Mouse (Mus musculus) embryonic fibroblast, embryonic 13.5 days (primary cell): ENCODE results near the gene Dhrs7b. TPM values are rescaled to one million over a fixed set of nuclear protein-coding genes. Genes with fewer than 3 reads are reported as not detected.

Source experiments
- H3K27ac ChIP-seq: 2 replicates; pipeline ENCODE4 v1.5.1; 2012; ENCODE audit warnings: low read length, control low read depth, inconsistent platforms; ENCODE audit not compliant: insufficient read depth
- H3K4me1 ChIP-seq: 2 replicates; pipeline ENCODE4 v1.6.1; 2011; ENCODE audit warnings: low read length; ENCODE audit not compliant: control insufficient read depth, insufficient read depth
- H3K4me3 ChIP-seq: 2 replicates; pipeline ENCODE4 v1.5.1; 2011; ENCODE audit warnings: mild to moderate bottlenecking, control low read depth, low read length; ENCODE audit not compliant: insufficient read depth
- CTCF ChIP-seq: IDR thresholded peaks from 2 replicates; pipeline ENCODE4 v1.5.1; 2011; ENCODE audit warnings: mild to moderate bottlenecking, control low read depth, low read length, moderate library complexity, borderline replicate concordance; ENCODE audit not compliant: insufficient read depth
- POLR2A ChIP-seq: IDR thresholded peaks from 2 replicates; pipeline ENCODE4 v1.6.1; 2011; ENCODE audit warnings: low read depth, mild to moderate bottlenecking, control low read depth, low read length, moderate library complexity
- polyA plus RNA-seq: library from polyadenylated mRNA; stranded (reverse); fragments of >200 nt; gene quantifications from 2 replicates; pipeline ENCODE4 v1.2.4, GENCODE M21; 2011; ENCODE audit warnings: low read depth; ENCODE audit not compliant: missing spikeins, insufficient read length

Dhrs7b gene
- polyA plus RNA-seq, 1 experiment, result 19.8 TPM

DNA sequence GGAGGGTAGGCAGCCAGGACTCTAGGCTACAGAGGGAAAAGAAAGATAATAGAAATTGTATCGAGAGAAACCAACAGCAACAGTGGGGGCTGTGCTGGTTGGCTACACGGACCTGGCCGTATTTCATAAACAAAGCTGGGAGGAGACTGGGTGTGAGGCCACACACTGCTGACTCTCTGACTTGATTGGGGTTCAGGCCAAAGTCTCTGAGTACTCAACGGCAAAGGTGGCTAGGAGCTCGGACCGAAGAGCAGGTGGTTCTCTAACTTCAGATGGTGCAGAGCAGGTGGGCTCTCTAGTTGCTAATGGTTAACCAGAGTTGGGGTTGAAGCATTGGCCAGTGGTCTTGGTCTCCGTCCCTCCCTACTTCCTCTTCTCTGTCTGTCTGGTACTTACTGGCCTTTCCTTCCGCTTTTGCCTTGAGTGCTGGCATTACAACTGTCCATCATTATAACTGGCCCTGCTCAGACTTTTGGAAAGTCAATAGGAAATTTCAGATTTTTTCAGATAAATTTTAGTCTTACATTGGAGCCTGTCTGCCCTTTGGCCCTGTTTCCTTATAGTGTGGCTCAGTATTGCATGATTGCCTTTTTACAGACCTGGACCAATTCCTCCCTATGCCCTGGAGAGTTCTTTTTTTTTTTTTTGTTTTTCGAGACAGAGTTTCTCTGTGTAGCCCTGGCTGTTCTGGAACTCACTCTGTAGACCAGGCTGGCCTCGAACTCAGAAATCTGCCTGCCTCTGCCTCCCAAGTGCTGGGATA is 7.4 kb downstream of the Dhrs7b start:
- Histone ChIP-seq H3K4me1 (no peaks in the 10 kb centered on the region), H3K4me3 (no peak overlapping the region), H3K27ac (no peak overlapping the region)
- TF ChIP-seq POLR2A (no peak), CTCF (no peak)

DNA sequence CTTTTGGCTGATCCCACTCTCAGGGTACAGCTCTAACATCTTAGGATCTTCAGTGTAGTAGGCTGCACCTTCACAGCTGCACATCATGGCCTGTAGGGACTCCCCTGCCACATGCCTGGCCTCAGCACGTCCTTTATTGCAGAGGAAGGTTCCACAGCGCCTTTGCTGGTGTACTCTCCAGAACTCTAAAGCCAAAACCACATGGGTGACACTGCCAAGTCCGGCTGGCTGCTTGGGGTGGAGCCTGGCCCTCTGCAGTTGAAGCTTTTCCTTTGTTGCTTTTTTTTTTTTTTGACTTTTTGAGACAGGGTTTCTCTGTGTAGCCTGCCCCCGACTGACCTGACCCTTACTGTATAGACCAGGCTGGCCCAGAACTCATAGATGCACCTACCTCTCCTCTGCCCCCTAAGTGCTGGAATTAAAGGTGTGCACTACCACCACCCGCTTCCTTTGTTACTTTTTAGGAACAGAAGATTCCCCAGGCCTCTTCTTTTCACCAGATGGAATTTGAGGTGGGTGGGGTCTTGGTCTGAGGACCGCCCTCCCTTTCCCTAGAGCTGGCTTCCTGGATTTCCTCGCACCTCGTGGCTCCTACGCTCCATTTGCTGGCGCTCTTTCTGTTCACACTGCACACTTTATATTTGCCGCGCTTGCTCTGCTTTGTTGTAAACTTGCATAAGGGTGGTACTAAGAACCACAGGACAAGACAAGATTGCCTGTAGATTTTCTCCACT is 11.2 kb downstream of the Dhrs7b start:
- no peak overlapping the region for H3K27ac ChIP-seq
- no peaks in the 10 kb centered on the region for H3K4me1 ChIP-seq
- no peak overlapping the region for H3K4me3 ChIP-seq
- TF ChIP-seq CTCF, result no peak
- no peak for TF ChIP-seq POLR2A

DNA sequence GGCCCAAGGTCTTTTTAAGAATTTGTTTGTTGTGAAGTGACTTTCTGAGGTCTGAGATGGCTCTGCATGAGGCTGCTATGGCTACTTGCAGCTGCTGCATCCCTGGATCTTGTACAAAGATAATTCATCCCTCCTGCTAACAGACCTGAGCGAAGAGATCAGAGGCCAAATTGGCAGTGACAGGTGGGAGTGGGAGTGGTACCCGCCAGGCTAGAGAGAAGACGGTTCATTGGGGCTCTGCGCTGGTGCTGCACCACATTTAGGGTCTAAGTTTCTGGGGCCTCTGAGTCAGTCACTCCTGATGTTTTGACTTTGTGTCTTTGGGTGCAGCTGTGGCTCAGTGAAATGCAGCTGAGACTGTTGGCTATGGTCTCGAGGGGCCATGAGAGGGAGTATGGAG is 13.0 kb downstream of the Dhrs7b start:
- H3K4me1 ChIP-seq, result no peaks in the 10 kb centered on the region
- no peak for TF ChIP-seq POLR2A
- no peak for TF ChIP-seq CTCF
- H3K27ac ChIP-seq, result no peak overlapping the region
- H3K4me3 ChIP-seq, result no peak overlapping the region

DNA sequence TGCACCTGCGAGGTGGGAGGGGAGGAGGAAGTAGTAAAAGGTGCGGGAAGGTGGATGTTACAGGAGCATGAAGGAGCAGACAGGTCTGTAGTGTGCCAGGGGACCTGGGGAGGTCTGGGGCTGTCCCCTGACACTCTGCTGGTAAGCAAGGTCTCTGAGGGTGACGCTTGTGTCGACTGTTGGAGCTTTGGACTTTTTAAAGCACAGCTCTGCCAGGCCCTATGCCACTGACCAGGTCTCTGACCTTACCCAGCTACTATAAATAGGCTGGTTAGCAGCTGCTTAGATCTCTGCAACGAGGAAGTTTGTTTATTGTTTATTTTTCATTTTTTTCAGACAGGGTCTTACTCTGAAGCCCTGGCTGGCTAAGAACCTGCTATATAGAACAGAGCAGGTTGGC is 15.0 kb downstream of the Dhrs7b start:
- no peak overlapping the region for H3K4me3 ChIP-seq
- no peak overlapping the region for H3K27ac ChIP-seq
- TF ChIP-seq CTCF, result no peak
- TF ChIP-seq POLR2A, result no peak
- no peaks in the 10 kb centered on the region for H3K4me1 ChIP-seq

DNA sequence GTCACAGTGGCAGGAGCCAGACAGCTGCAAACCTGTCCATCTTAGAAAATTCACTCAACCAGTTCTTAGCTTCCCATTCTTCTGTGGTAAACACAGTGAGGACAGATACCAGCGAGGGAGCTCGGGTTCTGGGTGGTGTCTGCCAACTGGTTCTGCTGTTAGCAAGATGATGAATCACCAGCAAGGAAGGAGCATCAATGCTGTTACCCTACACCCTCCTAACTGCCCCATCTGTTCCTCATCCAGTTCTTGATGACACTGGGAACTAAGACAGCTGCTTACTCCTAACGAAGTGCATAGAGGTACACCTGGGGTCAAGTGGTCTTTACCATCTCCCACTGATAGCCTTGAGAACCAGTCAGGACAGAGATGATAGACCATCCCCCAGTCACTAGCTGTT is 26.2 kb downstream of the Dhrs7b start:
- no peak overlapping the region for H3K4me3 ChIP-seq
- TF ChIP-seq CTCF (no peak), POLR2A (no peak)
- no peak overlapping the region for H3K27ac ChIP-seq
- no peaks in the 10 kb centered on the region for H3K4me1 ChIP-seq

DNA sequence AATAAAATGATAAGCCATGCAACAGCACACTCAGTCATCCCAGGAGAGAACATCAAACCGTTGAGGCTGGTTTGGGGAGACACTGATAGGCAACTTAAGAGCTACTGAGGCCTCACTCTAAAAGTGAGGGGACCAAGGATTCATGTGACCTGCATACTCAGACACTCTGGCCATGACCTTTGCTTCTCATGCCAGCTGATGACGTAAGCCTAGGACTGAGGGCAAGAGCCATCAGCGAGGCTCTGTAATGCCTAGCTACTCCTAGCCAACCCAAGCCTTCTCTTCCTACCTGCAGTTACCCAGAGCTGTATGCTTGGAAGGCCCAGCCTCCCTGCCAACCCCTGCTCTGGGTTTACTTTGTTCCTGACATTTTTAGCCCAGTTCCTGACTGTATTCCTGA is 31.6 kb downstream of the Dhrs7b start:
- Histone ChIP-seq H3K27ac (no peak overlapping the region), H3K4me3 (no peak overlapping the region), H3K4me1 (peaks cover 4% of the 10 kb centered on the region)
- TF ChIP-seq CTCF (no peak), POLR2A (no peak)

DNA sequence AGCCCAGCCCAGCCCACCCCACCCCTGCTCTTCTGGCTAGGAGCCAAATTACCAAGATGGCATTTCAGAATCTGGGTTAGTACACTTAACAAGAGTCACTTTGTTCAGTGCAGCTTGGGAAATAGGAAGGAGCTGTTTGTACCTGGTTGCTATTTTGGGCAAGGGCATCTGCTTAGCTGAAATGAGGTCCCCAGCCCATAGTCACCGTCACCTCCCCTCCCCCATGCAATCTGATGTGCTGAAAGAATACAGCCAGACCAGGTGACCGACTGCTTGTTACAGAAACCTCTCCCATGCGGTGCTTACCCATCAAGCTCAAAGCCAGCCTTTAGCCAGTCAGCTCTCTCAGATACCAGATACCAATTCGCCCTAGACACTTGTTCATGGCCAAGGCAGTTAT is 32.8 kb downstream of the Dhrs7b start:
- H3K27ac ChIP-seq, result no peak overlapping the region
- peaks cover 4% of the 10 kb centered on the region for H3K4me1 ChIP-seq
- H3K4me3 ChIP-seq, result no peak overlapping the region
- TF ChIP-seq POLR2A (no peak), CTCF (no peak)

DNA sequence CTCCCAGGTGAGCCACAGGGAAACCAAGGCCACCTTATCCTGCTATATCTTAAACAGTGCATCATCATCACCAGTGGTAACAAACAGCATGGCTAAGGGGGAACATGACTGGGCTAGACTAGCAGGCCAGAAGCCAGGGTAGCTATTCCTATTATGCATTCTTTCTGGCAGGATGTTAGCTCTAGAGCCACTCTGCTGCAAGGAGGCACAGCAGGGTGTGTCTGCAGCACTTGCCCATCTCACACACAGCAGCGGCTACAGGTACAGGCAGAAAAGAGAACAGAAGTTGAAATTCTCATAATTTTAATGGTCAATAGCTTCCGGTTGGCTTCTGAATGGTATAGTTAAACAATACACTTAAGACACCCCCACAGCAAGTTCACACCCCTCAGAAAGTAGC is 33.7 kb downstream of the Dhrs7b start:
- no peak for TF ChIP-seq POLR2A
- no peak for TF ChIP-seq CTCF

DNA sequence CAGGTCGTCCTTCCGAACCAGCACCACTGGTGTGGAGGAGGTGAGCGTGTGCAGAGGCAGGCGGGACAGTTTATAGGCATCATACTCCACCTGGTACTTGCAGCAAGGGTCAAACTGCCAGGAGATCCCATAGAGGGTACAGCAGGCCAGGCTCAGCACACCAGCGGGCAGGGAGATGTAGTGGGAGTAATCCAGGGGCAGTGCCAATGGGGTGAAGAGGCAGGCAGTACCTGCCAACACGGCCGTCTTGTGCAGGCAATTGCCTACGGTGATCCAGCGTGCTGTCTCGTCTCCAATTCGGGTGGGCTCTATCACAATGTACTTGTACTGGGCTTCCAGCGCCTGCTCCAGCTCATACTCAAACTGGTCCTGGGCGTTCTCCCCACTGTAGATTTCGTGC is 34.5 kb downstream of the Dhrs7b start:
- Histone ChIP-seq H3K4me1 (peaks cover 4% of the 10 kb centered on the region), H3K4me3 (no peak overlapping the region), H3K27ac (no peak overlapping the region)
- TF ChIP-seq CTCF (no peak), POLR2A (no peak)

More for the DNA sequence above, 33.7 kb downstream of the Dhrs7b start:
- Histone ChIP-seq H3K27ac (peak overlapping the region; percentile 68; the same call in 1 of the 2 replicates), H3K4me1 (peaks cover 4% of the 10 kb centered on the region), H3K4me3 (no peak overlapping the region)

DNA sequence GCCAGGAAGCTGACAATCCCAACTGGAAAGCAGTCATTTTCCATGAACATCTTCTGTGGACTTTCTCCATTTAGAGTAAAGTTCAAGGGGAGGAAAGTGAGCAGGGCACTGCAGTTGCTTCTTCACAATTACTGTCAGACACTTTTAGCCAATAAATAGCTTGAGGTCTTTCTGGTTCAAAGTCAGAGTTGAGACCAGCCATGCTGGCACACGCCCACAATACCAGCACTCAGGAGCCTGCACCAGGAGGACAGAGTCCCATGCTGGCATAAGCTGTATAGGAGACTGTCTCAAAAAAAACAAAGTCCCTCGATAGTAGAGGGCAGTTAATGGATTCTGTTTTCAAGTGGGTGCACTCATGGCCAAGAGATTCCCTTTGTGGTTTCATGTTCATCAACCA is 35.6 kb downstream of the Dhrs7b start:
- TF ChIP-seq CTCF (no peak), POLR2A (no peak)
- H3K4me3 ChIP-seq, result no peak overlapping the region
- peaks cover 4% of the 10 kb centered on the region for H3K4me1 ChIP-seq
- H3K27ac ChIP-seq, result no peak overlapping the region

DNA sequence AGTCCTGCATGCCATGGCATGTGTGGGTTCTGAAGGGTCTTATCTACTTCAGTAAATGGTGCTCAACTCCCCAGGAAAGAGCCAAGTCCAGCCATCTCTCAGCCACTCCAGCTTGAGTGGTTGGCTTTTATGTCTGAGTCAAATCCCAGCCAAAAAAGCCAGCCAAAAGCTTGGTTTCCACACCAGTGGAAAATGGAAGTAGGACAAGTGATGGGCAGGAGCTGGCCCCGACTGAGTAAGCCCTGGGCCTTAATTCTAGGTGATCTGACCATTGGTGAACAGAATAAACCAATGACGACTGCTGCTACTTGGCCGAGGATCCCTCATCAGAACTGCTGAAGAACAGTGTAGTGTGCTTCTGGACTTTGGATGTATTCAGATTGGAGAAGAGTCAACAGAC is 37.0 kb downstream of the Dhrs7b start:
- H3K4me1 ChIP-seq, result peaks cover 4% of the 10 kb centered on the region
- no peak for TF ChIP-seq CTCF
- no peak for TF ChIP-seq POLR2A
- H3K27ac ChIP-seq, result no peak overlapping the region
- no peak overlapping the region for H3K4me3 ChIP-seq
